Mouse (Mus musculus) embryonic facial prominence, embryonic 10.5 days (tissue): ENCODE measurements at regions not wholly inside any gene's neighbourhood (a gene's known extent, or its start where the extent isn't known, plus 50 kb on each side); places are given as distances from the start of the nearest gene placed in this dataset.
A peak's percentile ranks its signal among the peaks of the same experiment; 100 is the strongest.
"Not testable (repeated sequence)": the region's sequence is repeated elsewhere in the genome, so short reads cannot be mapped to it uniquely, and the experiment has no call there.

ENCODE experiments used
- DNase-seq: peaks from one replicate; pipeline ENCODE4 v3.0.0-alpha.2; 2017; ENCODE audit warnings: low spot score
- H3K27ac ChIP-seq: fragments of 300-500 bp; sonication (generic); replicated peaks from 2 replicates; pipeline ENCODE4 v1.5.1; 2016; ENCODE audit warnings: mild to moderate bottlenecking
- H3K27me3 ChIP-seq: fragments of 300-500 bp; sonication (generic); replicated peaks from 2 replicates; pipeline ENCODE4 v1.6.1; 2016; ENCODE audit warnings: low read depth, mild to moderate bottlenecking; ENCODE audit not compliant: poor library complexity, severe bottlenecking
- H3K36me3 ChIP-seq: fragments of 300-500 bp; sonication (generic); replicated peaks from 2 replicates; pipeline ENCODE4 v1.6.1; 2016; ENCODE audit warnings: mild to moderate bottlenecking, moderate library complexity
- H3K4me1 ChIP-seq: fragments of 300-500 bp; sonication (generic); 2 replicates; pipeline ENCODE4 v1.6.1; 2016
- H3K4me3 ChIP-seq: fragments of 300-500 bp; sonication (generic); 2 replicates; pipeline ENCODE4 v1.5.1; 2016; ENCODE audit warnings: mild to moderate bottlenecking, moderate library complexity
- H3K9me3 ChIP-seq: fragments of 300-500 bp; sonication (generic); 2 replicates; pipeline ENCODE4 v1.6.1; 2016; ENCODE audit warnings: mild to moderate bottlenecking
- WGBS: fragments of 180-500 bp; shearing (Covaris S2); methylation state at CpG from one replicate; pipeline ENCODE4 v1.1.7; 2016; 5-methylcytosine and 5-hydroxymethylcytosine counted together

DNA sequence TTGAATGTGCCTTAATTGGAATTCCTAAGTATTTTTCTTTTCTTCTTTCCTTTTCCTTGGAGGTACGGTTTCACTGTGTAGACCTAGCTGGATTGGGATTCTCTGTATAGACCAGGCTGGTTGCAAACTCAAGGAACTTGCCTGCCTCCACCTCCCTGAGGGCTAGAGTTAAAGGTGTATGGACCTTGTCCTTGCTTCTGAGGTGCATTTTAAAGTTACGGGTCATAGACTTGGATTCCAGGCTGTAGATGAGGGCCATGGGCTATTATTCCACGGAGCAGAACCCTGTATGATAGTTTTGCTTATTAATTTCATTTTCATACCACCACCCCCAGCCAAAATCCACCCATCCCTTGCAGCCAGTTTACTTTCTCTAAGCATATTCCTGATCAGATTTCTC is 50.7 kb upstream of the Wdr26 start:
- Histone ChIP-seq H3K27me3 (peaks cover 13% of the 10 kb centered on the region), H3K4me3 (no peak overlapping the region), H3K36me3 (no peaks in the 10 kb centered on the region), H3K27ac (0 out of 2 replicates have a peak overlapping the region, but pooled peaks have one; percentile 30), H3K9me3 (no peaks in the 10 kb centered on the region), H3K4me1 (peaks cover 36% of the 10 kb centered on the region)
- WGBS: 90% methylated on average over 3 of the region's 3 CpGs
- no peak for DNase-seq

- Histone ChIP-seq H3K4me1 (peaks cover 31% of the 10 kb centered on the region), H3K27ac (no peak overlapping the region), H3K4me3 (no peak overlapping the region), H3K27me3 (peaks cover 6% of the 10 kb centered on the region), H3K9me3 (no peaks in the 10 kb centered on the region), H3K36me3 (no peaks in the 10 kb centered on the region)
- DNase-seq: no peak
- 95% methylated on average over 10 of the region's 10 CpGs for whole genome bisulfite sequencing
Observed at GRCm38 (mm10) chr1:181263216-181263615, 51.4 kb upstream of the Wdr26 start.

DNA sequence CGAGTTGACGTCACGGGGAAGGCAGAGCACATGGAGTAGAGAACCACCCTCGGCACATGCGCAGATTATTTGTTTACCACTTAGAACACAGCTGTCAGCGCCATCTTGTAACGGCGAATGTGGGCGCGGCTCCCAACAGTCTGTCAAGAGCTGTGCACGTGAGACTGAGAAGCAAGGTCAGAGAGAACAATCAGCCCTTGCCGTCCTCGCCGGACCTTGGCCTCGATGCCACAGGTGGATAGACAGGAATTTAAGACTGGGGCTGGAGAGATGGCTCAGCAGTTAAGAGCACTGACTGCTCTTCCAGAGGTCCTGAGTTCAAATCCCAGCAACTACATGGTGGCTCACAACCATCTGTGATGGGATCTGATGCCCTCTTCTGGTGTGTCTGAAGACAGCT is 58.7 kb upstream of the Wdr26 start:
- peaks cover 20% of the 10 kb centered on the region for H3K4me1 ChIP-seq
- 96% methylated on average over 12 of the region's 15 CpGs for WGBS
- H3K27me3 ChIP-seq, H3K36me3 ChIP-seq, DNase-seq, H3K27ac ChIP-seq, H3K4me3 ChIP-seq, H3K9me3 ChIP-seq: not testable (repeated sequence)

DNA sequence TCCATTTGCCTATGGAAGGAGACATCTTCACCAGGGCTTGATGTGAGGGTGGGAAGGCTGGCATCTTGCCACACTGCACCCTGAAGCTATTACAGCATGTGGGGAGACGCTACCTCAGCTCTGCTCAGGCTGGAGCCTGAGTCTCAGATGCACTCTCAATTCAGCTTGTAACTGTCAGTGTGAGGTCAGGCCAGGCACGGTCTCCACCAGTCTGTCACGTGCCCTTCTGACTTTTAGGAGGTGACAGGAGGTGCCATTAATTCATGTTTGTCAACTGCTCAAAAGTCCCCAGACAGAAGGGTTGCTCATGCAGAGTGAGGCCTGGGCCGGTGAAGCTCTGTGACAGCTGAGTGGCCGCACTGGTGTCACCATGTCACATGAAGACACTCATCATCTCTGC is 59.4 kb upstream of the Wdr26 start:
- Histone ChIP-seq H3K9me3 (no peaks in the 10 kb centered on the region), H3K36me3 (no peaks in the 10 kb centered on the region), H3K4me1 (peaks cover 20% of the 10 kb centered on the region), H3K27ac (no peak overlapping the region), H3K27me3 (no peaks in the 10 kb centered on the region; the same call in 1 of the 2 replicates), H3K4me3 (no peak overlapping the region)
- DNase-seq: no peak
- WGBS: 90% methylated on average over 5 of the region's 5 CpGs

DNA sequence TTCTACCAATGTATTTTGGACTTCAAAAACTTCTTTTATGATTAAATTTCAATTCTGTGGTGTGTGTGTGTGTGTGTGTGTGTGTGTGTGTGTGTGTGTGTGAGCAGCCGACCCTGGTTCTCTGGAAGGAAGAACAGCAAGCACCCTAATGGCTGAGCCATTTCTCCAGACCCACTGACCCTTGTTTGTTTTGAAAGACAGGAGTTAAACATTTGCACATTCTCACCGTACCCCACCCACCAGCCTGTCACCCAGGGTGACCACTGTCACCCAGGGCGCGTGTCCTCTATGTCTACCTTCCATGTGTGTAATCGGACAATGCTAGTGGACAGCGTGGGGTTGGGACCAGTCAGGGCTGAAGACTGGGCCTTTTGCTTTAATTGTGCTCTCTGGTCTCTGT is 60.0 kb upstream of the Wdr26 start:
- H3K9me3 ChIP-seq: no peaks in the 10 kb centered on the region
- DNase-seq: no peak
- H3K4me1 ChIP-seq: peaks cover 20% of the 10 kb centered on the region
- H3K36me3 ChIP-seq: no peaks in the 10 kb centered on the region
- no peak overlapping the region for H3K4me3 ChIP-seq
- no peaks in the 10 kb centered on the region; the same call in 1 of the 2 replicates for H3K27me3 ChIP-seq
- no peak overlapping the region for H3K27ac ChIP-seq
- WGBS: 88% methylated on average over 6 of the region's 6 CpGs

DNA sequence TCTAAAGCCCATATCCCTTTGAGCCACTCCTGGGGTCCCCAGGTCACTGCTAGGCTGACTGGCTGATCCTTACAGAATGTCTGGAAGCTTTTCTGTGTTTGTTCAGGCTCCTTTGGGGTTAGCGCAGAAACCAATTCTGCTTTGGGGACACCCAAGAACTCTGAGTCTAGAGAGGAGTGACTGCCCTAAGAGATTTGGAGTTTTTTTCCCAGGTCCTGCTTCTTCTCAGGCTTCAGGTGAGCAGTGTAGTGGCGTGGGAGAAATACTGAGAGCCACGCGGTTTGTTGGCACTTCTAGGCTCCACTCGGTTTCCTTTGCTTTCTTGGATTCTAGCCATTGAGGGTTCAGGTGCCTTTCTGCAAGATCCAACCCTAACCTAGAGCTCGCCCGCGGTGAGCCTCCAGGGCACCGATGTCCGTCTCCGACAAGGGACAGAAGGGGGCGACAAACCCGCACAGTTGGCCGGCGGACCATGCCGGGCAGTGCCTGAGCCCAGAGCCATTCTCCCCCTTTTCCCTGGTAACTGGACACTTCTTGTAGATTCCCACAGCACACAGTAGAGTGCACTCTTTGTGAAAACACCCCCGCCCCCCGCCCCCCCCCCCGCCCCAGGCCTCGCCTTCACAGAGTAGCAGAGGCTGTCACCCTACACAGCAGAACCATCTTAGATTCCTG is 61.0 kb upstream of the Wdr26 start:
- DNase-seq: peak; percentile 91
- Histone ChIP-seq H3K4me3 (no peak overlapping the region; the same call in 1 of the 2 replicates), H3K27me3 (no peaks in the 10 kb centered on the region; the same call in 1 of the 2 replicates), H3K27ac (peak overlapping the region; percentile 51), H3K9me3 (no peaks in the 10 kb centered on the region), H3K36me3 (no peaks in the 10 kb centered on the region), H3K4me1 (peaks cover 20% of the 10 kb centered on the region)
- 5% methylated on average over 20 of the region's 20 CpGs for WGBS

- no peak overlapping the region for H3K4me3 ChIP-seq
- 59% methylated on average over 8 of the region's 10 CpGs for WGBS
- no peaks in the 10 kb centered on the region; the same call in 1 of the 2 replicates for H3K27me3 ChIP-seq
- H3K9me3 ChIP-seq: no peaks in the 10 kb centered on the region
- H3K36me3 ChIP-seq: no peaks in the 10 kb centered on the region
- no peak for DNase-seq
- no peak overlapping the region for H3K27ac ChIP-seq
- H3K4me1 ChIP-seq: peaks cover 20% of the 10 kb centered on the region
Observed at GRCm38 (mm10) chr1:181273540-181274204, 61.9 kb upstream of the Wdr26 start.

GRCm38 (mm10) chr1:181280826-181281225 is 69.0 kb upstream of the Wdr26 start:
- DNase-seq: no peak
- H3K4me1 ChIP-seq: no peaks in the 10 kb centered on the region
- no peaks in the 10 kb centered on the region for H3K27me3 ChIP-seq
- no peaks in the 10 kb centered on the region for H3K9me3 ChIP-seq
- no peak overlapping the region for H3K27ac ChIP-seq
- H3K36me3 ChIP-seq: no peaks in the 10 kb centered on the region
- 85% methylated on average over 5 of the region's 5 CpGs for WGBS
- no peak overlapping the region for H3K4me3 ChIP-seq

DNA sequence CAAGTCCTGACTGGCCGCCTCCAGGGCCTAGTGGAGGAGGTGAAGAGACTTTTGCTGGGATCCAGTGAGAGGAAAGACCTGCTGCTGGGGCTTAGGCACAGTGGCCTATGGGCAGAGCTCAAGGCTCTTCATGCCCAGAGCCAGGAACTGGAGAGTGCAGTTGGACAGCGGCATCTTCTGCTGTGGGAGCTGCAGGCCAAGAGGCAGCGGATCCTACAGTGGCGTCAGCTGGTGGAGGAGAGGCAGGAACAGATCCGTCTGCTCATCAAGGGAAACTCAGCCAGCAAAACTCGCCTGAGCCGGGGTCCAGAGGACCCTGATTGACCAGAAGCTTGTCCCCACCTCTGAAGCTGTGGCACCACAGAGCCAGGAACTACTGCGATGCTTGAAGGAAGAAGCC is 69.4 kb upstream of the Cnih3 start:
- H3K36me3 ChIP-seq, H3K4me3 ChIP-seq, H3K9me3 ChIP-seq, DNase-seq, H3K4me1 ChIP-seq, H3K27me3 ChIP-seq, H3K27ac ChIP-seq: not testable (repeated sequence)
- 84% methylated on average over 8 of the region's 8 CpGs for WGBS

- H3K9me3 ChIP-seq, H3K4me1 ChIP-seq, H3K4me3 ChIP-seq, DNase-seq, H3K27me3 ChIP-seq, H3K36me3 ChIP-seq, H3K27ac ChIP-seq: not testable (repeated sequence)
- 90% methylated on average over 8 of the region's 8 CpGs for WGBS
Observed at GRCm38 (mm10) chr1:181283539-181283938, 68.9 kb upstream of the Cnih3 start.

GRCm38 (mm10) chr1:181284301-181285197 is 67.9 kb upstream of the Cnih3 start:
- no peaks in the 10 kb centered on the region for H3K36me3 ChIP-seq
- H3K4me3 ChIP-seq: no peak overlapping the region
- WGBS: 71% methylated on average over 10 of the region's 10 CpGs
- H3K27me3 ChIP-seq: no peaks in the 10 kb centered on the region
- H3K9me3 ChIP-seq: no peaks in the 10 kb centered on the region
- no peaks in the 10 kb centered on the region for H3K4me1 ChIP-seq
- no peak overlapping the region for H3K27ac ChIP-seq
- DNase-seq: no peak

DNA sequence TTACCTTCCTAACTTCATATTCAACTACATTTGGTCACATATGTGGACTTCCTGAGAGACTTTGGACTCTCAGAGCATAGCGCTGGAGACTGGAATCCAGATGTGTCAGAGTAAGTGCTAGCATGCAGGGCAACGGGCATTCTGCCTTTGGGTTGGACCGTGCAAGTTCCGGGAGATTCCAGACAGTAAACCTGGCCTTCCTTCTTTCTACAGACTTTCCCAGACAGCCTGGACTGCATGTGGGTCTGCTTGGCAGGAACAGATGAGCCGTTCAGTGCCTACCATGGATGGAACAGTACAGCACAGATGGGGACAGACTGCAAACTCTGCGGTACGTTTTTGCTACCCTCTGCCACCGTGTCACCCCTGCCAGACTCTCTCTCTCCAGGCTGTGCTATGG is 66.8 kb upstream of the Cnih3 start:
- no peak for DNase-seq
- Histone ChIP-seq H3K4me1 (no peaks in the 10 kb centered on the region), H3K4me3 (no peak overlapping the region), H3K27me3 (no peaks in the 10 kb centered on the region), H3K27ac (no peak overlapping the region), H3K36me3 (no peaks in the 10 kb centered on the region), H3K9me3 (no peaks in the 10 kb centered on the region)
- WGBS: 89% methylated on average over 8 of the region's 8 CpGs
